Mouse (Mus musculus): ENCODE results near the gene Clec2g. TPM values are rescaled to one million over a fixed set of nuclear protein-coding genes. Genes with fewer than 3 reads are reported as not detected.
"Not testable (repeated sequence)": the region's sequence is repeated elsewhere in the genome, so short reads cannot be mapped to it uniquely, and the experiment has no call there.

Gene Clec2g
- total and polyA plus RNA-seq, 2 experiments from 2014 or later: not detected

DNA sequence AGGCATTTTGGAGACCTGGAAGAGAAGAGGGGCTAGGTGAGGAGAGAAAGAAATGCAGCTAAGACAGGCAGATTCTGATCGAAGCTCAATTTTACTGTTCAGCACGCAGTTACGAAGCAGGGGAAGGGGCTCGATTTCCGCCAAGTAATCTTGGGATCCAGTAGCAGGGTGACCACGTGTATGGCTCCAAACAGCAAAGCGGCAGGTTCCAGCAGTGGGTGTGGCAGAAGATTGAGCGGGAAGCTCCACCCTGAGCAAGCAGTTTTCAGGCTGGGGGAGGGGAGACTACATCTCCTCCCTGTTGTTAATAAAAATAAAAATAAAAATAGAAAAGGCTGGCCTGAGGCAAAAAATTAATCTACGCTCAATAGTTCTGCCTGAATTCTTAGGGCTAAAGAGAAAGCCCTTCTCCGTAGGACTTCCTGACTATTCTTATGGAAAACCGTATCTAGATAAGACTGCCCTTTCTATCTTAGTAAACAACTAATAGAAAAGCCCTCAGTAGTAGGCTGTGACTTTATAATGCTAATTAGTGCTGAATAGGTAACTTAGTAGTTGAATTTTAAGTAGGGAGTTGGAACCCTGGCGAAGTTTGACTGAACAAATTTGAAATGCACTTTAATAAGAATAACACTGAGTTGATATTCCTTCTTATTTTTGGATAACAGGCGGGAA, 62.7 kb downstream of the Clec2g start:
- no peaks in the 10 kb centered on the region for H3K4me1 ChIP-seq (ENCODE audit: insufficient read depth, low read length)
- no peak overlapping the region for H3K27ac ChIP-seq
- H3K9me3 ChIP-seq (ENCODE audit: low read length): no peaks in the 10 kb centered on the region
- H3K9ac ChIP-seq (replicated peaks; ENCODE audit: low read length): no peak overlapping the region
- no peak overlapping the region; the same call in 1 of the 2 replicates for H3K4me2 ChIP-seq (ENCODE audit: low read depth, low read length)
- TF ChIP-seq CTCF (IDR thresholded peaks at IDR 0.05; ENCODE audit: low read depth): no peak
- DNase-seq (ENCODE audit: low spot score): no peak
- WGBS: 62% methylated on average over 13 of the region's 13 CpGs
- H3K27me3 ChIP-seq (ENCODE audit: insufficient read depth, low read length): no peaks in the 10 kb centered on the region
- H3K4me3 ChIP-seq (ENCODE audit: low read length): no peak overlapping the region
- no peaks in the 10 kb centered on the region for H3K36me3 ChIP-seq (ENCODE audit: insufficient read depth, low read length)
- no peak for ATAC-seq

DNA sequence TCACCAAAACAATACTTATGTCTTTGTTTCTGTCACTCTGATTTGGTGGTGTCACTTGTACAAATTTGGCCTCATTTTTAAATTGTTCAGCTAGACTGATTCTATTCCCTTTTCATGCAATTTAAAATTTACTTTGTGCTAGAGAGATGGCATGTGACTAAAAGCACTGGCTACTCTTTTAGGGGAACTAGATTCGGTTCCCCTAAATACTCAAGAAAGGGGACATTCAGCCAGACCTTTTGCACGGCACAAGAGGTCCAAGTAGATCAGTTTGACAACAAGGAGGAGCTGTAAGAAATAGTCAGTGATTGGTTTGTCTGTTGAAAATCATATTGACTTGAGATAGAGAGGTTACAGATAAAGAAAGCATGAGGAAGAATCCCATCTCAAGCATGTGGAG, 67.2 kb downstream of the Clec2g start:
- no peaks in the 10 kb centered on the region for H3K4me1 ChIP-seq (ENCODE audit: insufficient read depth, low read length)
- no peak for TF ChIP-seq CTCF (IDR thresholded peaks at IDR 0.05; ENCODE audit: low read depth)
- DNase-seq (ENCODE audit: low spot score): no peak
- 93% methylated on average over 2 of the region's 2 CpGs for WGBS
- no peaks in the 10 kb centered on the region for H3K36me3 ChIP-seq (ENCODE audit: insufficient read depth, low read length)
- H3K27ac ChIP-seq: no peak overlapping the region
- H3K9ac ChIP-seq (replicated peaks; ENCODE audit: low read length): no peak overlapping the region
- H3K27me3 ChIP-seq (ENCODE audit: insufficient read depth, low read length): no peaks in the 10 kb centered on the region
- no peak overlapping the region for H3K4me3 ChIP-seq (ENCODE audit: low read length)
- ATAC-seq: no peak
- H3K4me2 ChIP-seq (ENCODE audit: low read depth, low read length): no peak overlapping the region
- no peaks in the 10 kb centered on the region for H3K9me3 ChIP-seq (ENCODE audit: low read length)

DNA sequence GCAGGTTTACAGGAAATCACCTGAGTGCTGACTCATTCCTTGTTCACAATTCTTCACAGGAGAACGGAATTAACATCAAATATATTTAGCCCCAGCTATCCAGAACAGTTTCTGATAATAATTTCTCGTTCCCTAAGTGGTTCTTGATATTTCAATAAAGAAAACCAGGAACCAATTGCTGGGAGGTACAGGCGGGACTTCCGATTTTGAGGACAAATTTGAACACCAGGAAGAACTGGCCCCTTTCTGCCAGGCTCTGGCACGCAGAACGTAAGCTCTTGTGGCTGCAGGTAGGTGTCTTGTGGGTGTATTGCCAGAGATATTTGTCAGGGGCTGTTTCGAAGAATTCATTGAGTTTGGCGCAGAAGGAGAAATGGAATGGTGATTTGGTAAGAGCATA, 74.4 kb downstream of the Clec2g start:
- Histone ChIP-seq H3K36me3 (ENCODE audit: insufficient read depth, low read length) (no peaks in the 10 kb centered on the region), H3K9me3 (ENCODE audit: low read length) (no peaks in the 10 kb centered on the region), H3K4me3 (ENCODE audit: low read length) (no peak overlapping the region), H3K9ac (replicated peaks; ENCODE audit: low read length) (no peak overlapping the region), H3K27ac (no peak overlapping the region), H3K4me2 (ENCODE audit: low read depth, low read length) (no peak overlapping the region), H3K27me3 (ENCODE audit: insufficient read depth, low read length) (no peaks in the 10 kb centered on the region), H3K4me1 (ENCODE audit: insufficient read depth, low read length) (no peaks in the 10 kb centered on the region)
- DNase-seq (ENCODE audit: low spot score) (no peak), ATAC-seq (no peak)
- TF ChIP-seq CTCF (IDR thresholded peaks at IDR 0.05; ENCODE audit: low read depth): no peak
- 88% methylated on average over 8 of the region's 8 CpGs for WGBS

DNA sequence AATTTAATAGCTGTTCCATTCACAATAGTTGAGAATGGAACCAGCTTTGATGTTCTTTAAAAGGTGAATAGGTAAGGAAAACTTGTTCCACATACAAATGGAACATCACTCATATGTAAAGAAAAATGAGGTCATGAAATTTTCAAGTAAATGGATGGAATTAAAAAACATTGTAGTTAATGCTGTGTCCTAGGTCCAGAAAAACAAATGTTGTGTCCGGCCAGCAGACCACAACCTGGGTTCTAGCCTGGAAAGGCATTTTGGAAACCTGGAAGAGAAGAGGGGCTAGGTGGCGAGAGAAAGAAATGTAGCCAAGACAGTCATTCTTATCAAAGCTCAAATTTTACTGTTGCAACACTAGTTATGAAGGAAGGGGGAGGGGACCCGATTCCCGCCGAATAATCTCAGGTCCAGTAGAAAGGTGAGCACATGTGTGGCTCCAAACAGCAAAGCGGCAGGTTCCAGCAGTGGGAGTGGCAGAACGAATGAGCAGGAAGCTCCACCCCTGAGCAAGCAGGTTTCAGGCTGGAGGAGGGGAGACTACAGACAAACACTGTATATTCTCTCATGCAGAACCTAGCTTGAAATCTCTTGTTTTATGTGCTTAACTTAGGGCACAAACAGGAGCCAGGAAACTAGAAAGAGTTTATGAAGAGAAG, 75.8 kb downstream of the Clec2g start:
- H3K4me1 ChIP-seq (ENCODE audit: insufficient read depth, low read length); H3K9ac ChIP-seq (replicated peaks; ENCODE audit: low read length); H3K27ac ChIP-seq; H3K4me2 ChIP-seq (ENCODE audit: low read depth, low read length); ATAC-seq; H3K36me3 ChIP-seq (ENCODE audit: insufficient read depth, low read length); H3K4me3 ChIP-seq (ENCODE audit: low read length); DNase-seq (ENCODE audit: low spot score); H3K9me3 ChIP-seq (ENCODE audit: low read length); H3K27me3 ChIP-seq (ENCODE audit: insufficient read depth, low read length): not testable (repeated sequence)
- WGBS: 90% methylated on average over 7 of the region's 7 CpGs

GRCm38 (mm10) chr6:129010505-129010873, 76.3 kb downstream of the Clec2g start:
- Histone ChIP-seq H3K4me2 (ENCODE audit: low read depth, low read length) (no peak overlapping the region), H3K27me3 (ENCODE audit: insufficient read depth, low read length) (no peaks in the 10 kb centered on the region), H3K36me3 (ENCODE audit: insufficient read depth, low read length) (no peaks in the 10 kb centered on the region), H3K9me3 (ENCODE audit: low read length) (no peaks in the 10 kb centered on the region), H3K4me1 (ENCODE audit: insufficient read depth, low read length) (no peaks in the 10 kb centered on the region), H3K4me3 (ENCODE audit: low read length) (no peak overlapping the region), H3K9ac (replicated peaks; ENCODE audit: low read length) (no peak overlapping the region), H3K27ac (no peak overlapping the region)
- TF ChIP-seq CTCF (IDR thresholded peaks at IDR 0.05; ENCODE audit: low read depth): no peak
- DNase-seq (ENCODE audit: low spot score) (no peak), ATAC-seq (no peak)
- WGBS: 80% methylated on average over 3 of the region's 3 CpGs

- not testable (repeated sequence) for H3K4me2 ChIP-seq (ENCODE audit: low read depth, low read length); H3K27ac ChIP-seq; H3K36me3 ChIP-seq (ENCODE audit: insufficient read depth, low read length); H3K4me1 ChIP-seq (ENCODE audit: insufficient read depth, low read length); H3K4me3 ChIP-seq (ENCODE audit: low read length); H3K9me3 ChIP-seq (ENCODE audit: low read length); H3K9ac ChIP-seq (replicated peaks; ENCODE audit: low read length); ATAC-seq; H3K27me3 ChIP-seq (ENCODE audit: insufficient read depth, low read length); DNase-seq (ENCODE audit: low spot score)
- WGBS: 96% methylated on average over 17 of the region's 23 CpGs
These were observed 77.8 kb downstream of the Clec2g start for GRCm38 (mm10) chr6:129012012-129012411.

GRCm38 (mm10) chr6:129012966-129013365, 78.8 kb downstream of the Clec2g start:
- TF ChIP-seq CTCF (IDR thresholded peaks at IDR 0.05; ENCODE audit: low read depth): no peak
- no peaks in the 10 kb centered on the region for H3K27me3 ChIP-seq (ENCODE audit: insufficient read depth, low read length)
- no peak overlapping the region for H3K4me3 ChIP-seq (ENCODE audit: low read length)
- no peak for ATAC-seq
- no peak overlapping the region for H3K9ac ChIP-seq (replicated peaks; ENCODE audit: low read length)
- no peaks in the 10 kb centered on the region for H3K9me3 ChIP-seq (ENCODE audit: low read length)
- DNase-seq (ENCODE audit: low spot score): no peak
- H3K4me1 ChIP-seq (ENCODE audit: insufficient read depth, low read length): no peaks in the 10 kb centered on the region
- no peaks in the 10 kb centered on the region for H3K36me3 ChIP-seq (ENCODE audit: insufficient read depth, low read length)
- no peak overlapping the region for H3K27ac ChIP-seq
- no peak overlapping the region for H3K4me2 ChIP-seq (ENCODE audit: low read depth, low read length)
- 62% methylated on average over 1 of the region's 1 CpGs for WGBS
